Mouse (Mus musculus) midbrain, embryonic 14.5 days (tissue): ENCODE data around the gene Large2. TPM values are rescaled to one million over a fixed set of nuclear protein-coding genes. Genes with fewer than 3 reads are reported as not detected.

ENCODE experiments used
- ATAC-seq: fragments of 200-750 bp; cut with Nextera tagmentation; 2 replicates; pipeline ENCODE4 v1.8.0; 2017; ENCODE audit warnings: moderate number of reproducible peaks, moderate library complexity; ENCODE audit not compliant: low FRiP score, low TSS enrichment
- DNase-seq: peaks from one replicate; pipeline ENCODE4 v3.0.0-alpha.2; 2015
- H3K27ac ChIP-seq: fragments of 300-500 bp; sonication (generic); replicated peaks from 2 replicates; pipeline ENCODE4 v1.5.1; 2014; ENCODE audit warnings: mild to moderate bottlenecking, low read depth, low read length, moderate library complexity
- H3K27me3 ChIP-seq: fragments of 300-500 bp; sonication (generic); 2 replicates; pipeline ENCODE4 v1.6.1; 2014; ENCODE audit warnings: low read length, control low read depth, mixed read lengths; ENCODE audit not compliant: control insufficient read depth, insufficient read depth
- H3K36me3 ChIP-seq: fragments of 300-500 bp; sonication (generic); 2 replicates; pipeline ENCODE4 v1.6.1; 2014; ENCODE audit warnings: low read length, control low read depth; ENCODE audit not compliant: control insufficient read depth, insufficient read depth
- H3K4me1 ChIP-seq: fragments of 300-500 bp; sonication (generic); 2 replicates; pipeline ENCODE4 v1.6.1; 2014; ENCODE audit warnings: mild to moderate bottlenecking, antibody characterized with exemption, low read length, control low read depth; ENCODE audit not compliant: control insufficient read depth, insufficient read depth
- H3K4me2 ChIP-seq: fragments of 300-500 bp; sonication (generic); 2 replicates; pipeline ENCODE4 v1.6.1; 2014; ENCODE audit warnings: mild to moderate bottlenecking, low read length, moderate library complexity
- H3K4me3 ChIP-seq: fragments of 300-500 bp; sonication (generic); replicated peaks from 2 replicates; pipeline ENCODE4 v1.5.1; 2014; ENCODE audit warnings: low read depth, low read length
- H3K9ac ChIP-seq: fragments of 300-500 bp; sonication (generic); replicated peaks from 2 replicates; pipeline ENCODE4 v1.6.1; 2014; ENCODE audit warnings: mild to moderate bottlenecking, low read length, moderate library complexity
- H3K9me3 ChIP-seq: fragments of 300-500 bp; sonication (generic); 2 replicates; pipeline ENCODE4 v1.6.1; 2016; ENCODE audit warnings: low read length, control low read depth, mixed read lengths; ENCODE audit not compliant: control insufficient read depth
- WGBS: fragments of 180-500 bp; shearing (Covaris S2); extraction: QIAGEN DNeasy Blood & Tissue Kit; methylation state at CpG from one replicate; pipeline ENCODE4 v1.1.7; 2014; 5-methylcytosine and 5-hydroxymethylcytosine counted together
- polyA plus RNA-seq: library from polyadenylated mRNA; unstranded; fragments of >200 nt; fragmentation: Nextera tagmentation; extraction: Ambion mirVana; gene quantifications from 2 replicates; pipeline ENCODE4 v1.2.1, GENCODE M21; 2014

Gene Large2
- polyA plus RNA-seq, 1 experiment from 2014 or later, result 1.6 TPM

DNA sequence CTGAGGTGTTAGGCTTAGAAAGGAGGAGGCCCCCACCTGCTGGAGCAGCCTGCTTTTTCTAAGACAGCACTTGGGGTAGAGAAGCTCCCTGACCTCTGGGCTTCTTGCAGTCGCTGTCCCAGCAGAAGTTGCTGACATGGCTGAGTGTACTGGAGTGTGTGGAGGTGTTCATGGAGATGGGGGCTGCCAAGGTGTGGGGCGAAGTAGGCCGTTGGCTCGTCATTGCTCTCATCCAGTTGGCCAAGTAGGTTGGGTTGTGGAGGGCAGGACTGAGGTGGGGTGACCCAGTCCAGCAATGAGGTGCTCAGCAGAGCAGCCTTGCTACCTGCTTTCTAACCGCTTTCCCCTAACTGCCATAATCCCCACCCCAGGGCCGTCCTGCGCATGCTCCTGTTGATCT is 2.7 kb upstream of the Large2 start:
- Histone ChIP-seq H3K4me1 (peaks cover 21% of the 10 kb centered on the region), H3K4me2 (no peak overlapping the region), H3K27me3 (no peaks in the 10 kb centered on the region), H3K4me3 (no peak overlapping the region), H3K36me3 (peaks cover 50% of the 10 kb centered on the region), H3K9me3 (no peaks in the 10 kb centered on the region), H3K27ac (no peak overlapping the region), H3K9ac (no peak overlapping the region)
- WGBS, result 89% methylated on average over 7 of the region's 7 CpGs
- no peak for DNase-seq
- no peak for ATAC-seq

GRCm38 (mm10) chr2:92376300-92376699 is 1.6 kb upstream of the Large2 start:
- Histone ChIP-seq H3K27me3 (peaks cover 2% of the 10 kb centered on the region; the same call in 1 of the 2 replicates), H3K4me3 (peak overlapping the region; percentile 72; the same call in 1 of the 2 replicates), H3K27ac (no peak overlapping the region), H3K36me3 (peaks cover 39% of the 10 kb centered on the region), H3K4me2 (peak overlapping the region; percentile 93), H3K9ac (no peak overlapping the region), H3K4me1 (peaks cover 31% of the 10 kb centered on the region), H3K9me3 (no peaks in the 10 kb centered on the region)
- no peak for DNase-seq
- no peak for ATAC-seq
- WGBS, result 83% methylated on average over 6 of the region's 6 CpGs

GRCm38 (mm10) chr2:92375788-92376187 is 1.1 kb upstream of the Large2 start:
- DNase-seq (no peak), ATAC-seq (no peak)
- WGBS, result 12% methylated on average over 10 of the region's 10 CpGs
- H3K4me1 ChIP-seq, result peaks cover 37% of the 10 kb centered on the region
- H3K4me3 ChIP-seq, result peak overlapping the region; percentile 72
- peak overlapping the region; percentile 68 for H3K9ac ChIP-seq
- no peaks in the 10 kb centered on the region for H3K9me3 ChIP-seq
- H3K36me3 ChIP-seq, result peaks cover 34% of the 10 kb centered on the region
- peaks cover 6% of the 10 kb centered on the region; the same call in 1 of the 2 replicates for H3K27me3 ChIP-seq
- peak overlapping the region; percentile 80 for H3K27ac ChIP-seq
- peak overlapping the region; percentile 93 for H3K4me2 ChIP-seq

DNA sequence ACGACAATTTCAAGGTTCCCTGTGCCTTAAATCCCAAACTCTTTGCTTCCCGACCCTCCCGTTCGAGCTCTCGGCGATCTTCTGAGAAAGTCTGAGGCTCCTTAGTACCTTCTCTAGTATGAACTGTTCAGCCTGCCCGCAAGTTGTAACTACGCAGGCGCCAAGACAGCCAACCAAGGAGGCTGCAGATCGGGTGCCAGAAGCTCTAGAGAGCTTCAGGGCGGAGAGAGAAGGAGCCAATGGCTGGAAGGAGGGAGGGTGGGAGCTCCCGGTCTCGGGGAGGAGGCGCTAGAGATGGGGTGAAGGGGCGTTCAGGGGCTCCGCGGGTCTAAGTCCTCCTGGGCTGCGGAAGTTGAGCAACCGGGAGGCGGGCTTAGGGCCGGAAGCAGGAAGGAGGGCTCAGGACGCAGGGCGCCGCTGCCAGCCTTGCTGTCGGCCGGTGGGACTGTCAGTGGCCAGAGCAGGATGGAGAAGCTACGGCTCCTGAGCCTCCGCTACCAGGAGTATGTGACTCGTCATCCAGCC is 492 bp upstream of the Large2 start:
- peak overlapping the region; percentile 80 for H3K27ac ChIP-seq
- H3K4me1 ChIP-seq, result peaks cover 42% of the 10 kb centered on the region

DNA sequence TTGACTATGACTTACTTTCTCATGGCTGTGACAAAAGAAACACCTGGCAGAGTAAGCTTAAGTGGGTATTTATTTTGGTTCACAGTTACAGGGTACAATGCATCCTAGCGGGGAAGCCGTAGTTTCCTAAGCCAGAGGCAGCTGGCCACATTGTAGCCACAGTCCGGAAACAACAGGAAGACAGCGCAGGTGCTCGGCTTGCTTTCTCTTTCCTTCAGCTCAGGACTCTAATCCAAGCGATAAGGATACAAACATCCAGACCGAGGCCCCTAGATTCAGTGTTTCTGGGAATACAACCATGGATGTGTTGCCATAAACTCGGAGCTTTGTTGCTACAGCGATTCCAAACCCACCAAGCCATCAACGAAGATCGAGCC is 1.2 kb downstream of the Large2 start:
- H3K9ac ChIP-seq, result no peak overlapping the region
- H3K27ac ChIP-seq, result no peak overlapping the region
- 0 out of 2 replicates have a peak overlapping the region, but pooled peaks have one; percentile 93 for H3K4me2 ChIP-seq
- 52% methylated on average over 11 of the region's 11 CpGs for WGBS
- no peak for DNase-seq
- H3K27me3 ChIP-seq, result peaks cover 15% of the 10 kb centered on the region; the same call in 1 of the 2 replicates
- no peaks in the 10 kb centered on the region for H3K9me3 ChIP-seq
- no peak overlapping the region for H3K4me3 ChIP-seq
- H3K4me1 ChIP-seq, result peaks cover 42% of the 10 kb centered on the region
- peaks cover 11% of the 10 kb centered on the region for H3K36me3 ChIP-seq
- no peak for ATAC-seq

More for the DNA sequence above, 492 bp upstream of the Large2 start:
- H3K9ac ChIP-seq, result peak overlapping the region; percentile 68
- ATAC-seq, result peak; percentile 93
- WGBS, result under 1% methylated on average over 29 of the region's 29 CpGs
- H3K36me3 ChIP-seq, result peaks cover 28% of the 10 kb centered on the region
- H3K4me3 ChIP-seq, result peak overlapping the region; percentile 72
- DNase-seq, result peak; percentile 95
- peak overlapping the region; percentile 93 for H3K4me2 ChIP-seq
- H3K9me3 ChIP-seq, result no peaks in the 10 kb centered on the region
- peaks cover 7% of the 10 kb centered on the region; the same call in 1 of the 2 replicates for H3K27me3 ChIP-seq

DNA sequence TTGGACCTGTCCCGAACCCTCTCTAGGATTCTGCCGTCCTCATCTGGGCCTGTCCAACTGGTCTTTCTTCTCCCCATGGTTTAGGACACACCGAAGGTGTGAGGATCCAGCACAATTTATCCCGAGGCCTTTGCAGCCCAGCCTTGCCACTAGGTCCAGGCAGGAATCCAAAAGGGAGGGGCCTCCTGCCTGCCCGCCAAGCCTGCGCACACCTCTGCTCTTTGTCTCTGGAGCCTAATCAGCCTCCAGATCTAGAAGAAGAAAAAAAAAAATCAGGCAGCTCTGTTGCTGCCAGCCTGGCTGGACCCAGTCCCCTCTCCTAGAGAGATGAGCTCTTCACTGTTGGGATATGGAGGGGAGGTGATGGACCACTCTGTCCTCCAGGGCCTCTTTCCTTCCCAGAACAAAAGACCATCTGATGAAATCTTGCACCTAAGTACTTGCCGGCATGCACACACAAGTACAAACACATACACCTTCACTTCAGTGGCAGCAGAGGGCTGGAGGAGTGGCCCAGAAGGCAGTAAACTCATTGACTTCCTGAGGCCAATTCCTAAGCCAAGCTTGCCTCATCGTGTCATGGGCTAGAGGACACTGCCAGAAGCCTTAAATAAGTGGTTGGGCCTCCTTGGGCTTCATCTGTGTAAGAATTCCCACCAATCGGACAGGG is 1.8 kb downstream of the Large2 start:
- no peak for ATAC-seq
- Histone ChIP-seq H3K9ac (no peak overlapping the region), H3K9me3 (no peaks in the 10 kb centered on the region), H3K4me2 (no peak overlapping the region), H3K4me1 (peaks cover 42% of the 10 kb centered on the region), H3K27ac (no peak overlapping the region), H3K4me3 (no peak overlapping the region), H3K36me3 (peaks cover 7% of the 10 kb centered on the region; the same call in 1 of the 2 replicates), H3K27me3 (peaks cover 15% of the 10 kb centered on the region; the same call in 1 of the 2 replicates)
- no peak for DNase-seq
- 15% methylated on average over 9 of the region's 9 CpGs for WGBS

GRCm38 (mm10) chr2:92371971-92372690 is 2.5 kb downstream of the Large2 start:
- ATAC-seq (no peak), DNase-seq (peak; percentile 80)
- Histone ChIP-seq H3K27ac (no peak overlapping the region; the same call in 1 of the 2 replicates), H3K4me2 (peak overlapping the region; percentile 52), H3K27me3 (peaks cover 15% of the 10 kb centered on the region; the same call in 1 of the 2 replicates), H3K4me3 (no peak overlapping the region), H3K36me3 (no peaks in the 10 kb centered on the region), H3K9me3 (no peaks in the 10 kb centered on the region), H3K9ac (no peak overlapping the region), H3K4me1 (peaks cover 42% of the 10 kb centered on the region)
- WGBS, result 2% methylated on average over 10 of the region's 10 CpGs

- Histone ChIP-seq H3K4me1 (peaks cover 38% of the 10 kb centered on the region), H3K4me2 (peak overlapping the region; percentile 52), H3K27ac (no peak overlapping the region), H3K4me3 (peak overlapping the region; percentile 27), H3K9me3 (no peaks in the 10 kb centered on the region), H3K27me3 (peaks cover 15% of the 10 kb centered on the region; the same call in 1 of the 2 replicates), H3K9ac (peak overlapping the region; percentile 39; the same call in 1 of the 2 replicates), H3K36me3 (no peaks in the 10 kb centered on the region)
- DNase-seq (peak; percentile 22), ATAC-seq (no peak)
- WGBS, result 3% methylated on average over 45 of the region's 45 CpGs
Measured at GRCm38 (mm10) chr2:92370821-92371805, 3.6 kb downstream of the Large2 start.
